Mouse (Mus musculus) liver, embryonic 15.5 days (tissue): ENCODE results near the gene Cadm2. TPM values are rescaled to one million over a fixed set of nuclear protein-coding genes. Genes with fewer than 3 reads are reported as not detected.

Experiments used
- ATAC-seq: fragments of 200-750 bp; cut with Nextera tagmentation; 2 replicates; pipeline ENCODE4 v1.8.0; 2017; ENCODE audit warnings: moderate number of reproducible peaks, mild to moderate bottlenecking, moderate library complexity; ENCODE audit not compliant: insufficient read depth
- H3K27ac ChIP-seq: fragments of 300-500 bp; sonication (generic); replicated peaks from 2 replicates; pipeline ENCODE4 v1.5.1; 2015; ENCODE audit warnings: mild to moderate bottlenecking, inconsistent platforms
- H3K27me3 ChIP-seq: fragments of 300-500 bp; sonication (generic); 2 replicates; pipeline ENCODE4 v1.6.1; 2015; ENCODE audit warnings: mild to moderate bottlenecking, inconsistent platforms
- H3K36me3 ChIP-seq: fragments of 300-500 bp; sonication (generic); replicated peaks from 2 replicates; pipeline ENCODE4 v1.6.1; 2015; ENCODE audit warnings: moderate library complexity, mild to moderate bottlenecking, inconsistent platforms
- H3K4me1 ChIP-seq: fragments of 300-500 bp; sonication (generic); replicated peaks from 2 replicates; pipeline ENCODE4 v1.6.1; 2015; ENCODE audit warnings: inconsistent platforms
- H3K4me2 ChIP-seq: fragments of 300-500 bp; sonication (generic); 2 replicates; pipeline ENCODE4 v1.6.1; 2015; ENCODE audit warnings: moderate library complexity, mild to moderate bottlenecking, inconsistent platforms
- H3K4me3 ChIP-seq: fragments of 300-500 bp; sonication (generic); replicated peaks from 2 replicates; pipeline ENCODE4 v1.5.1; 2015; ENCODE audit warnings: mild to moderate bottlenecking, inconsistent platforms
- H3K9ac ChIP-seq: fragments of 300-500 bp; sonication (generic); 2 replicates; pipeline ENCODE4 v1.6.1; 2015; ENCODE audit warnings: moderate library complexity, mild to moderate bottlenecking, inconsistent platforms
- H3K9me3 ChIP-seq: fragments of 300-500 bp; sonication (generic); replicated peaks from 2 replicates; pipeline ENCODE4 v1.6.1; 2016; ENCODE audit warnings: inconsistent platforms
- WGBS: fragments of 180-500 bp; shearing (Covaris S2); methylation state at CpG from one replicate; pipeline ENCODE4 v1.1.7; 2015; ENCODE audit warnings: mixed read lengths; ENCODE audit not compliant: insufficient replicate concordance; 5-methylcytosine and 5-hydroxymethylcytosine counted together
- polyA plus RNA-seq: library from polyadenylated mRNA; unstranded; fragments of >200 nt; fragmentation: Nextera tagmentation; extraction: Ambion mirVana; gene quantifications from 2 replicates; pipeline ENCODE4 v1.2.1, GENCODE M21; 2015

The Cadm2 gene
- polyA plus RNA-seq, 1 experiment from 2014 or later = not detected

GRCm38 (mm10) chr16:66936332-66936731 is 684.4 kb downstream of the Cadm2 start:
- Histone ChIP-seq H3K36me3 (no peaks in the 10 kb centered on the region), H3K4me1 (no peaks in the 10 kb centered on the region), H3K27ac (no peak overlapping the region), H3K4me3 (no peak overlapping the region), H3K9ac (no peak overlapping the region), H3K9me3 (no peaks in the 10 kb centered on the region), H3K27me3 (no peaks in the 10 kb centered on the region), H3K4me2 (no peak overlapping the region)
- ATAC-seq = no peak
- WGBS = 66% methylated on average over 6 of the region's 6 CpGs

DNA sequence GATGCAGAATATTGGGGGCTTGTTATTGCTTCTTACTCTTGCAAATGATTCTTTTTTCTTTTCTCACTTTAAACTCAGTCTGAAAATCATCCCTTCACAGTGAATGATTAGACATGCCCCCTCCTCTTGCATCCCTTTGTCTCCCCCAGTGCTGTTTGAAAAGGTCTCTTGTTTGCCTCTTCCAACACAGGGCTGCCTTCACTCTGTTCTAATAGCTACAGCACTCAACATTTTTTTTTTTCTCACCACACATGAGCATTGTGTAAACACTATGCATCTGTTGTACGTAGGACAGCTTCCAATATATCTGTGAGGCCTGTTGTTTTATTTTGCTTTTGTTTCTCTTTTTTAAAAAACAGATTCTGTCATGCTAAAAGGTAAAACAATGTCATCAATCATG is 695.2 kb downstream of the Cadm2 start:
- Histone ChIP-seq H3K27ac (no peak overlapping the region), H3K4me3 (no peak overlapping the region), H3K4me1 (no peaks in the 10 kb centered on the region), H3K9me3 (no peaks in the 10 kb centered on the region), H3K9ac (no peak overlapping the region), H3K4me2 (no peak overlapping the region), H3K36me3 (no peaks in the 10 kb centered on the region), H3K27me3 (no peaks in the 10 kb centered on the region)
- 49% methylated on average over 1 of the region's 1 CpGs for WGBS
- ATAC-seq = no peak

- no peak overlapping the region for H3K9ac ChIP-seq
- no peaks in the 10 kb centered on the region for H3K4me1 ChIP-seq
- WGBS = 53% methylated on average over 2 of the region's 2 CpGs
- H3K36me3 ChIP-seq = no peaks in the 10 kb centered on the region
- H3K4me3 ChIP-seq = no peak overlapping the region
- no peaks in the 10 kb centered on the region for H3K27me3 ChIP-seq
- no peak overlapping the region for H3K27ac ChIP-seq
- no peak for ATAC-seq
- H3K4me2 ChIP-seq = no peak overlapping the region
- H3K9me3 ChIP-seq = no peaks in the 10 kb centered on the region
Measured at GRCm38 (mm10) chr16:66922753-66923152, 698.0 kb downstream of the Cadm2 start.

- Histone ChIP-seq H3K9me3 (no peaks in the 10 kb centered on the region), H3K4me3 (no peak overlapping the region), H3K4me2 (no peak overlapping the region), H3K9ac (no peak overlapping the region), H3K27ac (no peak overlapping the region), H3K36me3 (no peaks in the 10 kb centered on the region), H3K27me3 (no peaks in the 10 kb centered on the region), H3K4me1 (no peaks in the 10 kb centered on the region)
- 41% methylated on average over 1 of the region's 1 CpGs for WGBS
- ATAC-seq = no peak
Measured at GRCm38 (mm10) chr16:66921414-66921915, 699.2 kb downstream of the Cadm2 start.

- Histone ChIP-seq H3K9me3 (no peaks in the 10 kb centered on the region), H3K4me2 (no peak overlapping the region), H3K9ac (no peak overlapping the region), H3K36me3 (no peaks in the 10 kb centered on the region), H3K27ac (no peak overlapping the region), H3K27me3 (no peaks in the 10 kb centered on the region), H3K4me3 (no peak overlapping the region), H3K4me1 (no peaks in the 10 kb centered on the region)
- no peak for ATAC-seq
- 76% methylated on average over 12 of the region's 12 CpGs for WGBS
Measured at GRCm38 (mm10) chr16:66919889-66920402, 700.8 kb downstream of the Cadm2 start.

- H3K9me3 ChIP-seq = no peaks in the 10 kb centered on the region
- no peak overlapping the region for H3K27ac ChIP-seq
- no peaks in the 10 kb centered on the region for H3K36me3 ChIP-seq
- no peaks in the 10 kb centered on the region for H3K27me3 ChIP-seq
- ATAC-seq = no peak
- no peak overlapping the region for H3K4me3 ChIP-seq
- H3K9ac ChIP-seq = no peak overlapping the region
- no peak overlapping the region for H3K4me2 ChIP-seq
- no peaks in the 10 kb centered on the region for H3K4me1 ChIP-seq
- 69% methylated on average over 3 of the region's 3 CpGs for WGBS
Measured at GRCm38 (mm10) chr16:66901801-66902200, 718.9 kb downstream of the Cadm2 start.

DNA sequence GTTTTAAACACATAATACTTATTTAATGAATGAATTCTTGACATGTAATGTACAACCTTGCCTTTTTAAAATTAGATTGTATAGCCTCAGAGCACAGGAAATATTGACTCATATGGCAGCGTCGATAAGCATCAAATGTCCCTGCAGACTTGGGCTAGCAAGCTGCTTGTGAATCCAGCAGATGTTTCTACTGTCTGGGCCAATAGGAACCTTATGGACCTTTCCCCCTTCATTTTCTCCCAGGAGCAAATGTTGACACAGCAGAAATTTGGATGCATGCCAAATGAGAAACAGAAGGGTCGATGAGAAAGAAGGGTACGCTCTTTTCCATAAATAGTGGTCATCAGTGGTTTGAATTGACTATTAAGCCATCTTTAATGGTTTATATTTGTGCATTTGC is 720.0 kb downstream of the Cadm2 start:
- ATAC-seq = no peak
- Histone ChIP-seq H3K27me3 (no peaks in the 10 kb centered on the region), H3K4me3 (no peak overlapping the region), H3K4me2 (no peak overlapping the region), H3K9ac (no peak overlapping the region), H3K4me1 (no peaks in the 10 kb centered on the region), H3K9me3 (no peaks in the 10 kb centered on the region), H3K36me3 (no peaks in the 10 kb centered on the region), H3K27ac (no peak overlapping the region)
- 76% methylated on average over 4 of the region's 4 CpGs for WGBS

GRCm38 (mm10) chr16:66892359-66892758 is 728.3 kb downstream of the Cadm2 start:
- Histone ChIP-seq H3K9ac (no peak overlapping the region), H3K9me3 (no peaks in the 10 kb centered on the region), H3K36me3 (no peaks in the 10 kb centered on the region), H3K4me2 (no peak overlapping the region), H3K27ac (no peak overlapping the region), H3K27me3 (no peaks in the 10 kb centered on the region), H3K4me3 (no peak overlapping the region), H3K4me1 (no peaks in the 10 kb centered on the region)
- no peak for ATAC-seq
- 67% methylated on average over 6 of the region's 6 CpGs for WGBS

DNA sequence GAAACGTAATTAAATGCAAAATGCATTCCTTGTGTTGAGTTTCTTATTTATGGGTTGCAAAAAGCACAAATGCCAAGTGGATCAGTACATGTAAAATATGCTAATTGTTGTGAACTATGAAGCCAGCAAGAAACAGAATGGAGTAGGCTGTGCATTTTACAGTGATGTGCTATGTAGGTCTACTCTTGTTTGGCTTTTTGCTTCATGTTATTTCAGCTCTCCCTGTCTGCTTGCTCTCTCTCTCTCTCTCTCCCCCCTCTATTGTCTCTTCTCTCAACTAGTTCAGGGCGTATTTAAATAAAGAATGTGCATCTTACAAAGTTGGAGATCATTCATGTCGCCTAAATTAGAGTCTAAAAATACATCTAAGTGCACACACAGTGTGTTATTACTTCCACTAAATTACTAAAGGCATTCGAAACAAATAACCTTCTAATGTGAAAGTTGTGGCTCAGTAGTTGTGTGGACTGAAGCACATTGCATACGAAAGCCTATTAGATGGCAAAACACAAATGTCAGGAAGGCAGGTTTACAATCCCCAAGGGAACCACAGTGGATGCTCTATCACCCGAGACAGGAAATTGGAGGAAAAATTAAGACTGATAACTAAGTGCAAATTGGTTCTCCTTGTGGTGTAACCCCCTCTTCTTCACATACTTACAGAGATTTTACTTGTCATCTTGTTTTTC is 729.0 kb downstream of the Cadm2 start:
- no peak overlapping the region for H3K4me3 ChIP-seq
- no peaks in the 10 kb centered on the region for H3K27me3 ChIP-seq
- no peak overlapping the region for H3K9ac ChIP-seq
- ATAC-seq = no peak
- H3K4me1 ChIP-seq = no peaks in the 10 kb centered on the region
- H3K9me3 ChIP-seq = no peaks in the 10 kb centered on the region
- 47% methylated on average over 6 of the region's 6 CpGs for WGBS
- H3K36me3 ChIP-seq = no peaks in the 10 kb centered on the region
- H3K27ac ChIP-seq = no peak overlapping the region
- H3K4me2 ChIP-seq = no peak overlapping the region

DNA sequence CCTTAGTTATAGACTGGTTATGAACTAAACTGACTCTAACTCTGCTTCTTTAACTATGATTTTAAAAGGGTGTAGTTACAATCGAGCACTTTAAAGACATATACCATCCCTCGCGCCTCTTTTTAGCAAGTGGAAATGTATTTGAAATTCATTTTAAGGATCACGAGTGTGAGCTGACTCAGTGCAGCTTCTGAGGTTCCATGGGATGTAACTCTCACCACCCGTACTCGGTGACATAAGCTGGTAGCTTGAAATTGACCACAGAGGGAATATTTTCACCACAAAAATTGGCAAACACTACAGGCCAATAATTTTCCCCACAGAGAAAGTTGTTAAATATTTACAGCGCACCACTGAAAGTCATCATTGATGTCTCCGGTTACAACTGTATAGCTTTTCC is 730.8 kb downstream of the Cadm2 start:
- no peaks in the 10 kb centered on the region for H3K4me1 ChIP-seq
- WGBS = 80% methylated on average over 8 of the region's 8 CpGs
- no peaks in the 10 kb centered on the region for H3K9me3 ChIP-seq
- no peak overlapping the region for H3K4me3 ChIP-seq
- no peaks in the 10 kb centered on the region for H3K36me3 ChIP-seq
- H3K27ac ChIP-seq = no peak overlapping the region
- H3K27me3 ChIP-seq = no peaks in the 10 kb centered on the region
- no peak overlapping the region for H3K9ac ChIP-seq
- no peak overlapping the region for H3K4me2 ChIP-seq
- no peak for ATAC-seq

DNA sequence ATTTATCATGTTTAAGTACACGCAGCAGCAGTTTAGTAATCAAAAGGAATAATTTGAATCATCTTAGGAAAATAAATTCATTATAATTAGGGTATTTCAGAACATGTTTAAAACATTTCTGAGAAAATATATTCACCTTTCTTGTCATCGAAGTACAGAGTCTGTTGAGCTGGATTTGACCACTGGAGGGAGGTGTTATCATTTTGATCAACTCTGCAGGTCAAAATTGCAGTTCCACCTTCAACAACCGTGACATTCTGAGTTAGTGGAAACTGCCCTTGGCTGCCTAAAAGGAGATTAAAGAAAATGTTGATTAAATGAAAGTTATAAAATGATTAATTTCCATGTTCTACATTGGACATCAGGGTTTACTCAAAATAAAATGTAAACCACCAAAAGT is 738.1 kb downstream of the Cadm2 start:
- H3K9me3 ChIP-seq = no peaks in the 10 kb centered on the region
- H3K4me1 ChIP-seq = no peaks in the 10 kb centered on the region
- no peak overlapping the region for H3K4me2 ChIP-seq
- H3K4me3 ChIP-seq = no peak overlapping the region
- H3K27me3 ChIP-seq = no peaks in the 10 kb centered on the region
- no peak overlapping the region for H3K9ac ChIP-seq
- no peaks in the 10 kb centered on the region for H3K36me3 ChIP-seq
- H3K27ac ChIP-seq = no peak overlapping the region
- no peak for ATAC-seq
- 41% methylated on average over 3 of the region's 3 CpGs for WGBS

DNA sequence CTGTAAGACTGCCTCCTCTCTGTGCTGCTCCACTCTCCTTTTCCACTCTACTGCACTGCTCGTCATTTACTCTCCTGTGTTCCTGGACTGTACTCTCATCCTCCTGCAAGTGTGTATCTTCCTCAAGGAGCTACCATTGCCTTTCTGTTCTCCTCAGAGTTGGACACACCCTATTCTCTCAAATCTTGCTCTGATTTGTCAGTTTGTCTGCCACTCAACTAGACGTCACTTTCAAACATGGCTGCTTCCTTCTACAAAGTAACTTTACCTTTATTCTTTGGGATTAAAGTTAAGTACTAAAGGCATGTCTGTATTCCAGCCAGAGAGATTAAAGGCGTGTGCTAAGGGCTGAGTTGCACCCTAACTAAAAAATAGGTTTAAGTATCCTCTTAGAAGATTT is 749.5 kb downstream of the Cadm2 start:
- Histone ChIP-seq H3K9me3 (no peaks in the 10 kb centered on the region), H3K27ac (no peak overlapping the region), H3K4me3 (no peak overlapping the region), H3K27me3 (no peaks in the 10 kb centered on the region), H3K9ac (no peak overlapping the region), H3K4me1 (no peaks in the 10 kb centered on the region), H3K4me2 (no peak overlapping the region), H3K36me3 (no peaks in the 10 kb centered on the region)
- 56% methylated on average over 3 of the region's 3 CpGs for WGBS
- no peak for ATAC-seq
